Mouse (Mus musculus) C2C12 (cell line): ENCODE data around the gene Atmin. TPM values are rescaled to one million over a fixed set of nuclear protein-coding genes. Genes with fewer than 3 reads are reported as not detected.

Experiments used
- H3K27me3 ChIP-seq: one replicate; pipeline ENCODE4 v1.6.1; 2011; ENCODE audit not compliant: control insufficient read depth, insufficient read depth, insufficient read length
- H3K36me3 ChIP-seq: one replicate; pipeline ENCODE4 v1.6.1; 2011; ENCODE audit not compliant: control insufficient read depth, insufficient read depth
- H3K4me3 ChIP-seq: one replicate; pipeline ENCODE4 v1.5.1; 2011; ENCODE audit warnings: mild to moderate bottlenecking, control low read depth; ENCODE audit not compliant: poor library complexity, insufficient read depth, severe bottlenecking
- H3K79me2 ChIP-seq: one replicate; pipeline ENCODE4 v1.6.1; 2011; ENCODE audit not compliant: control insufficient read depth, insufficient read depth
- H3K79me3 ChIP-seq: one replicate; pipeline ENCODE4 v1.6.1; 2011; ENCODE audit warnings: low read depth, control low read depth
- H3ac ChIP-seq: one replicate; pipeline ENCODE3; 2011; ENCODE audit warnings: low read depth; ENCODE audit not compliant: control insufficient read depth, insufficient read length
- CEBPB ChIP-seq: IDR thresholded peaks from one replicate; pipeline ENCODE4 v1.6.1; 2011; ENCODE audit warnings: low read depth, mild to moderate bottlenecking, control low read depth, moderate library complexity
- CTCF ChIP-seq: IDR thresholded peaks from one replicate; pipeline ENCODE4 v1.5.1; 2011; ENCODE audit not compliant: control insufficient read depth, insufficient read depth, insufficient read length
- FOSL1 ChIP-seq: IDR thresholded peaks from one replicate; pipeline ENCODE4 v1.8.0; 2011; ENCODE audit warnings: mild to moderate bottlenecking, low read length; ENCODE audit not compliant: poor library complexity, insufficient read depth, severe bottlenecking
- MAX ChIP-seq: IDR thresholded peaks from one replicate; pipeline ENCODE4 v1.6.1; 2011; ENCODE audit warnings: mild to moderate bottlenecking, control low read depth
- MYOD1 ChIP-seq: IDR thresholded peaks from one replicate; pipeline ENCODE4 v1.6.1; 2011; ENCODE audit warnings: low read depth; ENCODE audit not compliant: control insufficient read depth, insufficient read length
- MYOG ChIP-seq: IDR thresholded peaks from one replicate; pipeline ENCODE4 v1.6.1; 2011; ENCODE audit not compliant: control insufficient read depth, insufficient read length; ENCODE audit errors: extremely low read depth
- USF1 ChIP-seq: IDR thresholded peaks from one replicate; pipeline ENCODE4 v1.6.1; 2011; ENCODE audit warnings: low read depth, mild to moderate bottlenecking, control low read depth, moderate library complexity
- polyA plus RNA-seq: library from polyadenylated mRNA; unstranded; fragments of >200 nt; fragmentation: generic; extraction: Trizol; gene quantifications from one replicate; pipeline ENCODE4 v1.2.1, GENCODE M21; 2012; ENCODE audit warnings: missing spikeins

The Atmin gene
- polyA plus RNA-seq, 1 experiment: 5.8 TPM

- no peaks in the 10 kb centered on the region for H3K27me3 ChIP-seq
- H3K79me2 ChIP-seq: peaks cover 27% of the 10 kb centered on the region
- peaks cover 9% of the 10 kb centered on the region for H3K36me3 ChIP-seq
- TF ChIP-seq CEBPB (no peak), MYOG (no peak), CTCF (no peak), FOSL1 (no peak), MYOD1 (no peak), MAX (no peak), USF1 (no peak)
- peaks cover 5% of the 10 kb centered on the region for H3K79me3 ChIP-seq
- peak overlapping the region; percentile 51 for H3K4me3 ChIP-seq
- H3ac ChIP-seq: peak overlapping the region; percentile 97
Measured at GRCm38 (mm10) chr8:116921005-116921336, 22.2 kb upstream of the Atmin start.

GRCm38 (mm10) chr8:116921337-116922059 is 21.7 kb upstream of the Atmin start, which contains the start of the genes Cmc2 and Cenpn:
Cmc2 (minus strand) TSS chr8:116921455.
Cenpn (plus strand) TSS chr8:116921730.
- H3K4me3 ChIP-seq: peak within 1 kb of the TSS; percentile 51
- H3K36me3 ChIP-seq: peaks cover 12% of the 10 kb centered on the region
- peaks cover 5% of the 10 kb centered on the region for H3K79me3 ChIP-seq
- peaks cover 27% of the 10 kb centered on the region for H3K79me2 ChIP-seq
- peak within 1 kb of the TSS; percentile 97 for H3ac ChIP-seq
- H3K27me3 ChIP-seq: no peaks in the 10 kb centered on the region
- TF ChIP-seq MAX: peak; percentile 9
- no peak for TF ChIP-seq FOSL1

GRCm38 (mm10) chr8:116922060-116922757 is 21.0 kb upstream of the Atmin start:
- TF ChIP-seq FOSL1: no peak
- TF ChIP-seq USF1: peak; percentile 11
- H3K79me3 ChIP-seq: peaks cover 5% of the 10 kb centered on the region

GRCm38 (mm10) chr8:116923526-116923925 is 19.7 kb upstream of the Atmin start:
- TF ChIP-seq MYOG: no peak
- no peak for TF ChIP-seq USF1
- TF ChIP-seq MYOD1: no peak
- no peak for TF ChIP-seq CEBPB
- TF ChIP-seq MAX: no peak
- no peak for TF ChIP-seq CTCF
- no peak for TF ChIP-seq FOSL1
- H3ac ChIP-seq: no peak overlapping the region
- peaks cover 5% of the 10 kb centered on the region for H3K79me3 ChIP-seq
- no peak overlapping the region for H3K4me3 ChIP-seq
- H3K36me3 ChIP-seq: peaks cover 14% of the 10 kb centered on the region
- H3K79me2 ChIP-seq: peaks cover 27% of the 10 kb centered on the region
- no peaks in the 10 kb centered on the region for H3K27me3 ChIP-seq

More at GRCm38 (mm10) chr8:116922060-116922757, 21.0 kb upstream of the Atmin start:
- Histone ChIP-seq H3K36me3 (peaks cover 12% of the 10 kb centered on the region), H3K79me2 (peaks cover 27% of the 10 kb centered on the region), H3K27me3 (no peaks in the 10 kb centered on the region), H3ac (peak overlapping the region; percentile 97), H3K4me3 (peak overlapping the region; percentile 51)

- Histone ChIP-seq H3K79me2 (peaks cover 3% of the 10 kb centered on the region), H3K4me3 (no peak overlapping the region), H3ac (no peak overlapping the region), H3K27me3 (no peaks in the 10 kb centered on the region), H3K36me3 (peaks cover 45% of the 10 kb centered on the region), H3K79me3 (no peaks in the 10 kb centered on the region)
- TF ChIP-seq MAX: peak; percentile 22
- TF ChIP-seq USF1: no peak
- TF ChIP-seq CTCF: peak; percentile 56
Measured at GRCm38 (mm10) chr8:116927880-116928279, 15.3 kb upstream of the Atmin start.

- TF ChIP-seq FOSL1 (no peak), USF1 (no peak), MYOD1 (no peak), CEBPB (no peak), MYOG (no peak), CTCF (no peak), MAX (no peak)
- H3ac ChIP-seq: no peak overlapping the region
- no peaks in the 10 kb centered on the region for H3K79me2 ChIP-seq
- no peaks in the 10 kb centered on the region for H3K27me3 ChIP-seq
- H3K79me3 ChIP-seq: no peaks in the 10 kb centered on the region
- peaks cover 52% of the 10 kb centered on the region for H3K36me3 ChIP-seq
- no peak overlapping the region for H3K4me3 ChIP-seq
Measured at GRCm38 (mm10) chr8:116928588-116928987, 14.6 kb upstream of the Atmin start.
